Mouse (Mus musculus) frontal cortex, adult 2 months (tissue): ENCODE measurements at regions not wholly inside any gene's neighbourhood (a gene's known extent, or its start where the extent isn't known, plus 50 kb on each side); places are given as distances from the start of the nearest gene placed in this dataset.

Source experiments
- DNase-seq, 2 experiments: peaks; one replicate each; pipeline ENCODE4 v3.0.0; 2022; ENCODE audit warnings: low spot score in 1 of 2; ENCODE audit errors: extremely low spot score in 1 of 2

DNA sequence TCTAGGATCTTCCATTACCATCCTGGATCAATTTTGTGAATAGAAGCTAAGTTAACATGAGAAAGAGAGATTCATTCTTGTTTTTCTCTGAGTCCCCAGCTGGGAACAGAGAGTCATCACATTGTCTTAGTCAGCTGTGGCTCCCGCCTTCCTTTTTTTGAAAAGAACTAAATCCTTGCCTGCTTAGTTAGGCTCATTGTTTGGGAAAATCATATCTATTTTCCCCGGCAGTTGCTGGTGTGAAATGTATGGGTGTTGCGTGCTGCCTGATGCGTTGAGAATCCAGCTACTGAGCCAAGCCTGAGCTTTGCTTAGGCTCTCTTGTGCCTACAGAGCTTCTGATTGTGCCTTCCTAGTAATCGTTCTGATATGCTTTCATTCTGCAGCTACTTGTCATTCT, 66.3 kb downstream of the Fam50b start:
- peak in 1 of 2 experiments; percentile 27 for DNase-seq

DNA sequence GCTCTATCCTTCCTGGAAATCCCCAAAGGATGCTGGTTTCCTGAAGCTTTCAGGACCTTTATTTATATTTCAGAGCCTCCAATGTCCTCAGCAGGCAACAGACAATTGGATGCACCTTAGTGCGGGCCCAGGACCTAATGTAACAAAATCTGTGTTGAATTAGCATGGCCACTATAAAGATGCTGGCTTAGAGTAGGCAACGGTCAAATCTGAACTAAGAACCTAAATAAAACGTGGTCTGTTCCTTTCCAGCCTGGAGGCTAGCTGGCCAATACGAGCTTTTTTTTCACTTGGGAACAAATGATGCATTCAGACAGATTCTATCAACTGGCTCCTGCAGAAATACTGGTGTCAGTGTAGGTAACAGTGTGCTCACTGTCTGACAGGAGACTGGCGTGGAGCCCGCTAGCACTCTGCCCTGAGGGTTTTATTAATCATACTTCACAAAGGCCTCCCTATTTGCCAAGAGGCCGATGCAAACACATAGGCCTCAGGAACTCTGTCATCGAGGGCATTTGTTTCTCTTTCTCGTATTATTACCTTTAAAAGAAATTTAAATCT, 68.5 kb upstream of the Prpf4b start:
- no peak for DNase-seq

- DNase-seq = no peak
Observed at GRCm38 (mm10) chr13:34809536-34809935, 65.6 kb upstream of the Prpf4b start.

DNA sequence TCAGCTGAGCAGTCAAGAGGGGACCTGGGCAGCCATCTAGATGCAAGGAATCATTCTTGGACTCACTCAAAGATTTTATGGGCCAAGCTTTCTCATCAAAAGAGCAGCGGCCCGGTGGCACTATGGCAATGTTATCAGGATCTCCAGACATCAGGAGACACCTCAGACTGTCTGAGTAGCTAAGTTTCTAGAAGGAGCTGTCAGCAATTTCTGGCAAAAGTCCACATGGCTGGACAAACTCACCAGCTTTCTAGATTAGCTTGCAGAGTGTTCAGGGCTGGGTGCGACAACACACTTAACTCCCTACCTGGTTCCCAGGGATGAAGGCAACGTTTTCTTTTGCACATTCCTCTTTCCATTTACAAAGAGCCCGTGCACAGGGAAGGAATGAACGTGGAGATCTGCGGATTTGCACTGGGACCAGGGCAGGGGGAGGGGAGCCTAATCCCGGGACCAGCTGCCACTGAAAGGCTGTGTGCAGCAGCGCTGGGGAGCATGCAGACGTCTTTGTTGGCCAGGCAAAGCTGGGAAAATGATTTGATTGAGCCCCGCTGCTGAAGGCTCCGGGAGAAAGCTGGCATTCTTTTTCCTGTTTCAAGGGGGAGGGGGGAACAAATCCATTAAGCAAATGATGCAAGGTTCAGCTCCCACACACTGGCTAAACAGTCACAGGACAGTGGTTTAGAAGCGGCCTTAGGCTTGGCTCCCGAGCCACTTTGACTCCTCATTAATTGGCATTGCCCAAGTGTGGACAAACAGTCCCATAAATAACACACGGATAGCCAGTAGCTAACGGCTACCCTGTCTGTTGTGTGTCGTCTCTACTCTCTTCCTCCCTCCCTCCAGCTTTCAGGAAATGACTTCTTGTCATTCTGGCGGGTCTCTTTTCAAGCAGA, 60.7 kb upstream of the Prpf4b start:
- DNase-seq = peak in 1 of 2 experiments; percentile 30

DNA sequence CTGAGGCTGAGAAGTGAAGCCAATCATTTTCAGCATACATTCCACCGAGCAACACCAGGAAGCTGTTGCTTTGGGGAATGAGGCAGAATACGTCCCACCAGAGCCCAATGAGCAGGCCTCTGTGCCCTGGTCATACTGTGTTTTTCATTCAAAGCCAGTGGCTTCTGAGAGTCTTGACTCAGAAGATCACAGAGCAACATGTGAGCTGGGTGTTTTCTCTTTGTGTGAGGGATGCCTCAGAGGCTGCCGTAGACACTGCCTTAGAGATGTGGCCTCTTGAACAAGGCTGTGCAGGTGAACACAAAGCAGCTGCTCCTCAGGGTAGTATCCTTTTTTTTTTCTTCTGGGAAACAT, 60.1 kb upstream of the Prpf4b start:
- DNase-seq = no peak

DNA sequence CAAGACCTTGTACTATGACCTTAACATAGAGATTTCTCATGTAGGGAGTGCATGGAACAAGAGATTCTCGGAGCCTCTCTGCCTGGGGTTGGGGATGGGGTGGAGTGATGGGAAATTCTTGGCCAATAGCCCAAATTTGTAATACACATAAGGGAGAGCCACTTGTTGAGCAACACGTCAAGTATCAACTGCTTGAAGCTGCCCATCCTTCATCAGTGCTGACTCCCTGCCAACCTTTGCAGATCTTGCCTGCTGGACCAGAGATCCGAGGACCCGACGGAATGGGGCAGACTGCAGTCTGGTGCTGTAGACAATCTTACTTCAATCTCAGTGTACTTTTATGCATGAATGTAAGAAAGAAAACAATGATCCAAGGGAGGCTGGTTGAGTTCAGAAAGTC, 56.9 kb upstream of the Prpf4b start:
- DNase-seq = no peak

GRCm38 (mm10) chr13:34820423-34820822, 54.7 kb upstream of the Prpf4b start:
- DNase-seq = no peak

GRCm38 (mm10) chr13:34821946-34822345, 53.2 kb upstream of the Prpf4b start:
- no peak for DNase-seq

- DNase-seq = no peak
Observed at GRCm38 (mm10) chr13:34824157-34824556, 50.9 kb upstream of the Prpf4b start.
